Mouse (Mus musculus): ENCODE data around the gene Scamp1. TPM values are rescaled to one million over a fixed set of nuclear protein-coding genes. Genes with fewer than 3 reads are reported as not detected.

Scamp1 gene
- total and polyA plus RNA-seq, 2 experiments from 2014 or later = 106 to 137 TPM

- no peaks in the 10 kb centered on the region for H3K9me3 ChIP-seq (ENCODE audit: low read length)
- 89% methylated on average over 4 of the region's 4 CpGs for WGBS
- no peaks in the 10 kb centered on the region for H3K27me3 ChIP-seq (ENCODE audit: insufficient read depth, low read length)
- no peak overlapping the region for H3K4me3 ChIP-seq (ENCODE audit: low read length)
- DNase-seq (ENCODE audit: low spot score) = no peak
- no peak overlapping the region for H3K9ac ChIP-seq (replicated peaks; ENCODE audit: low read length)
- H3K4me2 ChIP-seq (ENCODE audit: low read depth, low read length) = no peak overlapping the region
- H3K4me1 ChIP-seq (ENCODE audit: insufficient read depth, low read length) = no peaks in the 10 kb centered on the region
- H3K27ac ChIP-seq = no peak overlapping the region
- no peak for ATAC-seq
- peaks cover 12% of the 10 kb centered on the region; the same call in 1 of the 2 replicates for H3K36me3 ChIP-seq (ENCODE audit: insufficient read depth, low read length)
- TF ChIP-seq CTCF (IDR thresholded peaks at IDR 0.05; ENCODE audit: low read depth) = no peak
These were observed 92.4 kb downstream of the Scamp1 start for GRCm38 (mm10) chr13:94193227-94193626.

GRCm38 (mm10) chr13:94190386-94190785, 95.3 kb downstream of the Scamp1 start:
- WGBS = 92% methylated on average over 1 of the region's 1 CpGs
- DNase-seq (ENCODE audit: low spot score) = no peak
- Histone ChIP-seq H3K27ac (no peak overlapping the region), H3K9me3 (ENCODE audit: low read length) (no peaks in the 10 kb centered on the region), H3K9ac (replicated peaks; ENCODE audit: low read length) (no peak overlapping the region), H3K27me3 (ENCODE audit: insufficient read depth, low read length) (no peaks in the 10 kb centered on the region), H3K4me2 (ENCODE audit: low read depth, low read length) (no peak overlapping the region), H3K36me3 (ENCODE audit: insufficient read depth, low read length) (peaks cover 8% of the 10 kb centered on the region; the same call in 1 of the 2 replicates), H3K4me3 (ENCODE audit: low read length) (no peak overlapping the region), H3K4me1 (ENCODE audit: insufficient read depth, low read length) (no peaks in the 10 kb centered on the region)
- no peak for TF ChIP-seq CTCF (IDR thresholded peaks at IDR 0.05; ENCODE audit: low read depth)
- ATAC-seq = no peak

- H3K27ac ChIP-seq = no peak overlapping the region
- 31% methylated on average over 10 of the region's 10 CpGs for WGBS
- H3K36me3 ChIP-seq (ENCODE audit: insufficient read depth, low read length) = peaks cover 8% of the 10 kb centered on the region; the same call in 1 of the 2 replicates
These were observed 97.2 kb downstream of the Scamp1 start for GRCm38 (mm10) chr13:94188200-94189086.

DNA sequence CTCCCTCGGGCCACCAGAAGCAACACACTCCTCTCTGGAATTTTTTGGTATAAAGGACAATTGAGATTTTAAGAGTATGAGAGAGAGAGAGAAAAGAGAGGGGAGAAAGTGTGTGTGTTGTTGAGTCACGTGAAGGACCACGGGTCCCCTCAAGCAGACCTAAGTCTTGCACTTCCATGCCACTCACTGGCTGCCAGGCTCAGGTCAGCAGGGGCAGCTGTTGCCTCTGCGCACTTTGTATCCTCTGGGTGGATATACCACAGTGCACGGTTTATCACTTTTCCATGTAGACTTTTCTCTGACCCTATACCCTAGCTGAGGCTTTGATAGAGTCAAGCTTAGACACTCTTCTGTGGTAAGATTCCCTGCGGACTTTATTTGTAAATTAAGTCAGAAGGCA, 100.0 kb downstream of the Scamp1 start:
- Histone ChIP-seq H3K27me3 (ENCODE audit: insufficient read depth, low read length) (no peaks in the 10 kb centered on the region), H3K4me2 (ENCODE audit: low read depth, low read length) (no peak overlapping the region), H3K36me3 (ENCODE audit: insufficient read depth, low read length) (no peaks in the 10 kb centered on the region), H3K4me1 (ENCODE audit: insufficient read depth, low read length) (no peaks in the 10 kb centered on the region), H3K4me3 (ENCODE audit: low read length) (no peak overlapping the region), H3K9ac (replicated peaks; ENCODE audit: low read length) (no peak overlapping the region), H3K9me3 (ENCODE audit: low read length) (no peaks in the 10 kb centered on the region), H3K27ac (no peak overlapping the region)
- 90% methylated on average over 5 of the region's 6 CpGs for WGBS
- ATAC-seq = no peak
- TF ChIP-seq CTCF (IDR thresholded peaks at IDR 0.05; ENCODE audit: low read depth) = no peak
- no peak for DNase-seq (ENCODE audit: low spot score)

More at GRCm38 (mm10) chr13:94188200-94189086, 97.2 kb downstream of the Scamp1 start:
- Histone ChIP-seq H3K4me2 (ENCODE audit: low read depth, low read length) (no peak overlapping the region), H3K27me3 (ENCODE audit: insufficient read depth, low read length) (no peaks in the 10 kb centered on the region), H3K9me3 (ENCODE audit: low read length) (no peaks in the 10 kb centered on the region), H3K9ac (replicated peaks; ENCODE audit: low read length) (no peak overlapping the region), H3K4me1 (ENCODE audit: insufficient read depth, low read length) (no peaks in the 10 kb centered on the region), H3K4me3 (ENCODE audit: low read length) (no peak overlapping the region)
- peak; percentile 30; the same call in 1 of the 2 replicates for ATAC-seq
- DNase-seq (ENCODE audit: low spot score) = peak; percentile 58
- no peak for TF ChIP-seq CTCF (IDR thresholded peaks at IDR 0.05; ENCODE audit: low read depth)

GRCm38 (mm10) chr13:94184726-94185456, 100.8 kb downstream of the Scamp1 start:
- no peak for DNase-seq (ENCODE audit: low spot score)
- Histone ChIP-seq H3K36me3 (ENCODE audit: insufficient read depth, low read length) (no peaks in the 10 kb centered on the region), H3K9ac (replicated peaks; ENCODE audit: low read length) (no peak overlapping the region), H3K4me2 (ENCODE audit: low read depth, low read length) (no peak overlapping the region), H3K4me3 (ENCODE audit: low read length) (no peak overlapping the region), H3K4me1 (ENCODE audit: insufficient read depth, low read length) (no peaks in the 10 kb centered on the region), H3K27ac (no peak overlapping the region), H3K27me3 (ENCODE audit: insufficient read depth, low read length) (no peaks in the 10 kb centered on the region), H3K9me3 (ENCODE audit: low read length) (no peaks in the 10 kb centered on the region)
- WGBS = 87% methylated on average over 10 of the region's 10 CpGs
- TF ChIP-seq CTCF (IDR thresholded peaks at IDR 0.05; ENCODE audit: low read depth) = no peak
- no peak for ATAC-seq

GRCm38 (mm10) chr13:94183372-94184021, 102.2 kb downstream of the Scamp1 start:
- H3K36me3 ChIP-seq (ENCODE audit: insufficient read depth, low read length) = no peaks in the 10 kb centered on the region
- no peak overlapping the region for H3K4me2 ChIP-seq (ENCODE audit: low read depth, low read length)
- H3K4me1 ChIP-seq (ENCODE audit: insufficient read depth, low read length) = no peaks in the 10 kb centered on the region
- H3K27ac ChIP-seq = no peak overlapping the region
- DNase-seq (ENCODE audit: low spot score) = no peak
- TF ChIP-seq CTCF (IDR thresholded peaks at IDR 0.05; ENCODE audit: low read depth) = no peak
- no peak overlapping the region for H3K9ac ChIP-seq (replicated peaks; ENCODE audit: low read length)
- 80% methylated on average over 8 of the region's 8 CpGs for WGBS
- H3K27me3 ChIP-seq (ENCODE audit: insufficient read depth, low read length) = no peaks in the 10 kb centered on the region
- ATAC-seq = no peak
- no peak overlapping the region for H3K4me3 ChIP-seq (ENCODE audit: low read length)
- H3K9me3 ChIP-seq (ENCODE audit: low read length) = no peaks in the 10 kb centered on the region
